ENCODE assay signal across 7 mouse cellular contexts in genomic region chr5:35925171-35925634, GRCm38 (mm10). TPM values are rescaled to one million over a fixed set of nuclear protein-coding genes. Genes with fewer than 3 reads are reported as not detected.
A peak's percentile ranks its signal among the peaks of the same experiment; 100 is the strongest.
DNase-seq lines count a peak whose midpoint lies in the region; ATAC-seq and TF ChIP-seq lines count a peak whose summit lies in the region.

No protein-coding gene starts in this region.

- H3K36me3 ChIP-seq in heart, embryonic 10.5 days: no peaks in the 10 kb centered on the region
- no peaks in the 10 kb centered on the region for H3K36me3 ChIP-seq in kidney, postnatal 0 days (ENCODE audit: insufficient read depth, low read length)
- no peaks in the 10 kb centered on the region for H3K36me3 ChIP-seq in midbrain, embryonic 14.5 days (ENCODE audit: control insufficient read depth, insufficient read depth, low read length)

- H3K27me3 ChIP-seq in heart, embryonic 10.5 days (ENCODE audit: insufficient read depth, poor library complexity, severe bottlenecking): no peaks in the 10 kb centered on the region
- no peaks in the 10 kb centered on the region for H3K27me3 ChIP-seq in kidney, postnatal 0 days (ENCODE audit: insufficient read depth, low read length)
- H3K27me3 ChIP-seq in midbrain, embryonic 14.5 days (ENCODE audit: control insufficient read depth, insufficient read depth, low read length): no peaks in the 10 kb centered on the region

- H3K4me3 ChIP-seq in heart, embryonic 10.5 days: no peak overlapping the region
- no peak overlapping the region for H3K4me3 ChIP-seq in kidney, postnatal 0 days (replicated peaks; ENCODE audit: low read depth, low read length)
- no peak overlapping the region for H3K4me3 ChIP-seq in midbrain, embryonic 14.5 days (replicated peaks; ENCODE audit: low read depth, low read length)

- peak overlapping the region; percentile 71 for H3K27ac ChIP-seq in heart, embryonic 10.5 days
- peak overlapping the region; percentile 43; the same call in 1 of the 2 replicates for H3K27ac ChIP-seq in kidney, postnatal 0 days
- H3K27ac ChIP-seq in midbrain, embryonic 14.5 days (replicated peaks; ENCODE audit: low read depth, low read length): peak overlapping the region; percentile 46

- peak; percentile 71 for DNase-seq in cerebellum, adult 11-12 months
- peak; percentile 50 for DNase-seq in embryo, embryonic 10.5 days (ENCODE audit: low spot score)
- DNase-seq in heart, embryonic 10.5 days (ENCODE audit: low spot score): no peak
- peak; percentile 72 for DNase-seq in kidney, postnatal 0 days (ENCODE audit: low spot score)
- DNase-seq in midbrain, embryonic 14.5 days: peak; percentile 59
- no peak for DNase-seq in thymus, postnatal 4 days
- DNase-seq in spleen, postnatal 4 days (ENCODE audit: low spot score in 2 of 2): no peak

- no peak overlapping the region for H3K9ac ChIP-seq in kidney, postnatal 0 days (ENCODE audit: low read depth, low read length)
- peak overlapping the region; percentile 21; the same call in 1 of the 2 replicates for H3K9ac ChIP-seq in midbrain, embryonic 14.5 days (replicated peaks; ENCODE audit: low read length)

- TF ChIP-seq CTCF in kidney, postnatal 0 days (IDR thresholded peaks at IDR 0.05; ENCODE audit: low read depth): no peak

- H3K9me3 ChIP-seq in heart, embryonic 10.5 days: no peaks in the 10 kb centered on the region
- H3K9me3 ChIP-seq in kidney, postnatal 0 days (replicated peaks; ENCODE audit: low read length): no peaks in the 10 kb centered on the region
- no peaks in the 10 kb centered on the region for H3K9me3 ChIP-seq in midbrain, embryonic 14.5 days (ENCODE audit: control insufficient read depth, low read length)

- H3K4me2 ChIP-seq in kidney, postnatal 0 days (ENCODE audit: low read length): no peak overlapping the region
- no peak overlapping the region for H3K4me2 ChIP-seq in midbrain, embryonic 14.5 days (ENCODE audit: low read length)

- 38% methylated on average over 12 of the region's 12 CpGs for WGBS in heart, embryonic 10.5 days
- 45% methylated on average over 12 of the region's 12 CpGs for WGBS in kidney, postnatal 0 days
- 31% methylated on average over 12 of the region's 12 CpGs for WGBS in midbrain, embryonic 14.5 days

- H3K4me1 ChIP-seq in heart, embryonic 10.5 days: peaks cover 77% of the 10 kb centered on the region
- H3K4me1 ChIP-seq in kidney, postnatal 0 days (replicated peaks; ENCODE audit: insufficient read depth, low read length): peaks cover 56% of the 10 kb centered on the region
- peaks cover 71% of the 10 kb centered on the region for H3K4me1 ChIP-seq in midbrain, embryonic 14.5 days (ENCODE audit: control insufficient read depth, insufficient read depth, low read length)

- no peak for ATAC-seq in kidney, postnatal 0 days (replicated peaks; ENCODE audit: low FRiP score, low read depth)
- peak; percentile 72 for ATAC-seq in midbrain, embryonic 14.5 days (ENCODE audit: low FRiP score, low TSS enrichment)

RNA-seq across cellular contexts. Expression of gene Afap1, which starts 32.1 kb away (rescaled TPM):
- polyA plus RNA-seq in heart, embryonic 10.5 days (2016; fragmentation: Nextera tagmentation; extraction: Ambion mirVana): 21.7 and 27.0 TPM in 2 replicates
- 19.1 and 19.7 TPM in 2 replicates for polyA plus RNA-seq in kidney, postnatal 0 days (2015; fragmentation: Nextera tagmentation; extraction: Ambion mirVana)
- 64.6 and 81.8 TPM in 2 replicates for polyA plus RNA-seq in midbrain, embryonic 14.5 days (2014; fragmentation: Nextera tagmentation; extraction: Ambion mirVana)

Comparison
In these comparisons a context has a peak if more than half of its experiments do, and no peak if none do; other contexts are left out.
1. DNase-seq: peak in cerebellum, adult 11-12 months (single experiment), embryo, embryonic 10.5 days (single experiment), kidney, postnatal 0 days (single experiment) and midbrain, embryonic 14.5 days (single experiment); none in heart, embryonic 10.5 days (single experiment), thymus, postnatal 4 days (single experiment) and spleen, postnatal 4 days (0 of 2).
2. Peak in every context shown above with its lines, with median percentiles within 50 percentile points of each other: H3K27ac ChIP-seq.